In genomic region chr11:103920665-103921064, GRCm38 (mm10) we compare ENCODE assay signal across 9 mouse cellular contexts. TPM values are rescaled to one million over a fixed set of nuclear protein-coding genes. Genes with fewer than 3 reads are reported as not detected.
DNase-seq lines count a peak whose midpoint lies in the region; ATAC-seq lines count a peak whose summit lies in the region.
"Had no signal": no experiment of that assay in that cellular context is flagged by ENCODE, and none has a peak within 500 bp of the region (broad histone marks: within the 10 kb centered on the region; RNA-seq: fewer than 3 reads in every experiment).

No protein-coding gene starts in this region.

- no peak overlapping the region for H3K4me3 ChIP-seq in limb, embryonic 11.5 days (ENCODE audit: low read depth, low read length)
- H3K4me3 ChIP-seq: embryonic facial prominence, embryonic 12.5 days had no signal

- no peak overlapping the region for H3K4me2 ChIP-seq in limb, embryonic 11.5 days (ENCODE audit: low read depth, severe bottlenecking)
- H3K4me2 ChIP-seq: embryonic facial prominence, embryonic 12.5 days had no signal

- DNase-seq in testis, postnatal 10 days (ENCODE audit: low spot score): peak; percentile 85
- no peak for DNase-seq in testis, postnatal 14 days (ENCODE audit: low spot score)
- DNase-seq in embryo, embryonic 10.5 days (ENCODE audit: low spot score): peak; percentile 69
- DNase-seq in limb, embryonic 11.5 days (ENCODE audit: low spot score): peak; percentile 83
- peak; percentile 34 for DNase-seq in splenic B cell, adult 2 months (ENCODE audit: low read depth, low spot score)
- DNase-seq in cerebellum, postnatal 25 days: no peak
- no peak for DNase-seq in right cerebral cortex, postnatal 36 days (ENCODE audit: low spot score in 2 of 2)

- H3K27me3 ChIP-seq in limb, embryonic 11.5 days (ENCODE audit: control insufficient read depth, insufficient read depth, low read length): no peaks in the 10 kb centered on the region
- no peaks in the 10 kb centered on the region for H3K27me3 ChIP-seq in splenic B cell, adult 2 months (ENCODE audit: control insufficient read depth, insufficient read depth, low read length, poor library complexity, severe bottlenecking)
- H3K27me3 ChIP-seq: embryonic facial prominence, embryonic 12.5 days had no signal

- no peaks in the 10 kb centered on the region for H3K4me1 ChIP-seq in limb, embryonic 11.5 days (ENCODE audit: control insufficient read depth, insufficient read depth, low read length)
- H3K4me1 ChIP-seq: embryonic facial prominence, embryonic 12.5 days had no signal

- H3K36me3 ChIP-seq in limb, embryonic 11.5 days (ENCODE audit: control insufficient read depth, insufficient read depth, low read length): no peaks in the 10 kb centered on the region; the same call in 1 of the 2 replicates
- H3K36me3 ChIP-seq in splenic B cell, adult 2 months (ENCODE audit: control insufficient read depth, insufficient read depth, low read length, poor library complexity, severe bottlenecking): peaks cover 12% of the 10 kb centered on the region

- no peak for ATAC-seq in limb, embryonic 11.5 days (ENCODE audit: insufficient number of reproducible peaks, low FRiP score, low TSS enrichment, low read depth)

- no peak overlapping the region for H3K27ac ChIP-seq in limb, embryonic 11.5 days (replicated peaks; ENCODE audit: low read depth, low read length)
- H3K27ac ChIP-seq: embryonic facial prominence, embryonic 12.5 days; macrophage had no signal

- no peak overlapping the region for H3K9ac ChIP-seq in limb, embryonic 11.5 days (ENCODE audit: low read length)
- H3K9ac ChIP-seq: embryonic facial prominence, embryonic 12.5 days had no signal

- no peaks in the 10 kb centered on the region for H3K9me3 ChIP-seq in limb, embryonic 11.5 days (ENCODE audit: control insufficient read depth, low read length)
- H3K9me3 ChIP-seq: embryonic facial prominence, embryonic 12.5 days had no signal

- 71% methylated on average over 5 of the region's 5 CpGs for WGBS in limb, embryonic 11.5 days

RNA-seq across cellular contexts. Expression of gene Nsf, which starts 33.2 kb away (rescaled TPM):
- 46.3 and 51.2 TPM in 2 replicates for polyA plus RNA-seq in limb, embryonic 11.5 days (2014; fragmentation: Nextera tagmentation; extraction: Ambion mirVana)

RNA-seq across cellular contexts. Expression of gene Arf2, which starts 45.9 kb away (rescaled TPM):
- 77.4 and 82.0 TPM in 2 replicates for polyA plus RNA-seq in limb, embryonic 11.5 days (2014; fragmentation: Nextera tagmentation; extraction: Ambion mirVana)

Comparison
In these comparisons a context has a peak if more than half of its experiments do, and no peak if none do; other contexts are left out.
1. DNase-seq: peak in testis, postnatal 10 days (single experiment), embryo, embryonic 10.5 days (single experiment), limb, embryonic 11.5 days (single experiment) and splenic B cell, adult 2 months (single experiment); none in testis, postnatal 14 days (single experiment), cerebellum, postnatal 25 days (0 of 2) and right cerebral cortex, postnatal 36 days (0 of 2).